Mouse (Mus musculus) kidney, embryonic 15.5 days (tissue): ENCODE measurements around the gene Eif2b5. TPM values are rescaled to one million over a fixed set of nuclear protein-coding genes. Genes with fewer than 3 reads are reported as not detected.
"Not testable (repeated sequence)": the region's sequence is repeated elsewhere in the genome, so short reads cannot be mapped to it uniquely, and the experiment has no call there.

Experiments
- ATAC-seq: fragments of 200-750 bp; cut with Nextera tagmentation; replicated peaks from 2 replicates; pipeline ENCODE4 v1.8.0; 2017; ENCODE audit warnings: moderate TSS enrichment; ENCODE audit not compliant: low FRiP score
- H3K27ac ChIP-seq: fragments of 300-500 bp; sonication (generic); 2 replicates; pipeline ENCODE4 v1.5.1; 2015; ENCODE audit warnings: mild to moderate bottlenecking, inconsistent platforms
- H3K27me3 ChIP-seq: fragments of 300-500 bp; sonication (generic); 2 replicates; pipeline ENCODE4 v1.6.1; 2015; ENCODE audit warnings: inconsistent platforms
- H3K36me3 ChIP-seq: fragments of 300-500 bp; sonication (generic); 2 replicates; pipeline ENCODE4 v1.6.1; 2015; ENCODE audit warnings: inconsistent platforms
- H3K4me1 ChIP-seq: fragments of 300-500 bp; sonication (generic); 2 replicates; pipeline ENCODE4 v1.6.1; 2015; ENCODE audit warnings: inconsistent platforms
- H3K4me2 ChIP-seq: fragments of 300-500 bp; sonication (generic); 2 replicates; pipeline ENCODE4 v1.6.1; 2015; ENCODE audit warnings: moderate library complexity, mild to moderate bottlenecking, inconsistent platforms
- H3K4me3 ChIP-seq: fragments of 300-500 bp; sonication (generic); replicated peaks from 2 replicates; pipeline ENCODE4 v1.5.1; 2015; ENCODE audit warnings: mild to moderate bottlenecking, inconsistent platforms
- H3K9ac ChIP-seq: fragments of 300-500 bp; sonication (generic); 2 replicates; pipeline ENCODE4 v1.6.1; 2015; ENCODE audit warnings: mild to moderate bottlenecking, inconsistent platforms
- H3K9me3 ChIP-seq: fragments of 300-500 bp; sonication (generic); replicated peaks from 2 replicates; pipeline ENCODE4 v1.6.1; 2016; ENCODE audit warnings: inconsistent platforms
- WGBS: fragments of 180-500 bp; shearing (Covaris S2); methylation state at CpG from one replicate; pipeline ENCODE4 v1.1.7; 2015; ENCODE audit warnings: mixed read lengths; 5-methylcytosine and 5-hydroxymethylcytosine counted together
- polyA plus RNA-seq: library from polyadenylated mRNA; unstranded; fragments of >200 nt; fragmentation: Nextera tagmentation; extraction: Ambion mirVana; gene quantifications from 2 replicates; pipeline ENCODE4 v1.2.1, GENCODE M21; 2015

Gene Eif2b5
- polyA plus RNA-seq, 1 experiment from 2014 or later: 121 TPM

GRCm38 (mm10) chr16:20477270-20477669 lies 21.3 kb upstream of the Eif2b5 start:
- WGBS: 51% methylated on average over 3 of the region's 3 CpGs
- Histone ChIP-seq H3K27me3 (no peaks in the 10 kb centered on the region), H3K36me3 (no peaks in the 10 kb centered on the region), H3K4me1 (peaks cover 10% of the 10 kb centered on the region; the same call in 1 of the 2 replicates), H3K9ac (no peak overlapping the region), H3K9me3 (no peaks in the 10 kb centered on the region), H3K27ac (no peak overlapping the region), H3K4me3 (no peak overlapping the region), H3K4me2 (no peak overlapping the region)
- ATAC-seq: no peak

- Histone ChIP-seq H3K36me3 (no peaks in the 10 kb centered on the region), H3K4me3 (no peak overlapping the region), H3K27ac (no peak overlapping the region), H3K4me1 (peaks cover 10% of the 10 kb centered on the region; the same call in 1 of the 2 replicates), H3K4me2 (no peak overlapping the region), H3K9ac (no peak overlapping the region), H3K27me3 (no peaks in the 10 kb centered on the region), H3K9me3 (no peaks in the 10 kb centered on the region)
- WGBS: 43% methylated on average over 2 of the region's 2 CpGs
- peak; percentile 46 for ATAC-seq
Observed at GRCm38 (mm10) chr16:20478504-20478903, 20.1 kb upstream of the Eif2b5 start.

- not testable (repeated sequence) for H3K4me1 ChIP-seq, H3K27ac ChIP-seq, H3K4me3 ChIP-seq, H3K27me3 ChIP-seq, H3K9ac ChIP-seq, H3K9me3 ChIP-seq, H3K4me2 ChIP-seq, H3K36me3 ChIP-seq, ATAC-seq
- 89% methylated on average over 12 of the region's 12 CpGs for WGBS
Observed at GRCm38 (mm10) chr16:20479026-20479760, 19.4 kb upstream of the Eif2b5 start.

- Histone ChIP-seq H3K27me3 (no peaks in the 10 kb centered on the region), H3K27ac (no peak overlapping the region), H3K9ac (no peak overlapping the region), H3K36me3 (no peaks in the 10 kb centered on the region), H3K4me3 (no peak overlapping the region), H3K4me2 (no peak overlapping the region), H3K4me1 (peaks cover 10% of the 10 kb centered on the region; the same call in 1 of the 2 replicates), H3K9me3 (no peaks in the 10 kb centered on the region)
- 0 out of 2 replicates have a peak, but pooled peaks have one; percentile 46 for ATAC-seq
- WGBS: 37% methylated on average over 3 of the region's 3 CpGs
Observed at GRCm38 (mm10) chr16:20480115-20480514, 18.5 kb upstream of the Eif2b5 start.

- H3K4me1 ChIP-seq: peaks cover 10% of the 10 kb centered on the region; the same call in 1 of the 2 replicates
- no peak overlapping the region for H3K4me2 ChIP-seq
- no peak for ATAC-seq
- H3K27ac ChIP-seq: no peak overlapping the region
- H3K9me3 ChIP-seq: no peaks in the 10 kb centered on the region
- H3K36me3 ChIP-seq: no peaks in the 10 kb centered on the region
- WGBS: 76% methylated on average over 2 of the region's 2 CpGs
- no peak overlapping the region for H3K4me3 ChIP-seq
- H3K9ac ChIP-seq: no peak overlapping the region
- H3K27me3 ChIP-seq: no peaks in the 10 kb centered on the region
Observed at GRCm38 (mm10) chr16:20481746-20482145, 16.9 kb upstream of the Eif2b5 start.

GRCm38 (mm10) chr16:20483716-20484115 lies 14.9 kb upstream of the Eif2b5 start:
- not testable (repeated sequence) for H3K9me3 ChIP-seq, H3K27me3 ChIP-seq, H3K27ac ChIP-seq, H3K9ac ChIP-seq, H3K36me3 ChIP-seq, H3K4me2 ChIP-seq, H3K4me1 ChIP-seq, ATAC-seq, H3K4me3 ChIP-seq
- WGBS: 94% methylated on average over 7 of the region's 7 CpGs

GRCm38 (mm10) chr16:20485061-20485460 lies 13.6 kb upstream of the Eif2b5 start:
- no peak overlapping the region for H3K4me2 ChIP-seq
- no peaks in the 10 kb centered on the region for H3K9me3 ChIP-seq
- no peaks in the 10 kb centered on the region for H3K27me3 ChIP-seq
- 42% methylated on average over 4 of the region's 4 CpGs for WGBS
- no peaks in the 10 kb centered on the region for H3K4me1 ChIP-seq
- ATAC-seq: no peak
- no peak overlapping the region for H3K27ac ChIP-seq
- H3K9ac ChIP-seq: no peak overlapping the region
- H3K36me3 ChIP-seq: no peaks in the 10 kb centered on the region
- no peak overlapping the region for H3K4me3 ChIP-seq

GRCm38 (mm10) chr16:20486048-20486447 lies 12.6 kb upstream of the Eif2b5 start:
- Histone ChIP-seq H3K4me1 (no peaks in the 10 kb centered on the region), H3K27ac (no peak overlapping the region), H3K9ac (no peak overlapping the region), H3K4me2 (no peak overlapping the region), H3K4me3 (no peak overlapping the region), H3K36me3 (no peaks in the 10 kb centered on the region), H3K27me3 (no peaks in the 10 kb centered on the region), H3K9me3 (no peaks in the 10 kb centered on the region)
- ATAC-seq: peak; percentile 70
- WGBS: 52% methylated on average over 3 of the region's 3 CpGs

GRCm38 (mm10) chr16:20488151-20488550 lies 10.5 kb upstream of the Eif2b5 start:
- Histone ChIP-seq H3K9me3 (no peaks in the 10 kb centered on the region), H3K4me2 (no peak overlapping the region), H3K27me3 (no peaks in the 10 kb centered on the region), H3K27ac (no peak overlapping the region), H3K4me3 (no peak overlapping the region), H3K4me1 (no peaks in the 10 kb centered on the region), H3K36me3 (no peaks in the 10 kb centered on the region), H3K9ac (no peak overlapping the region)
- ATAC-seq: no peak
- 90% methylated on average over 1 of the region's 1 CpGs for WGBS

GRCm38 (mm10) chr16:20488751-20489150 lies 9.9 kb upstream of the Eif2b5 start:
- not testable (repeated sequence) for H3K4me1 ChIP-seq, H3K27ac ChIP-seq, H3K36me3 ChIP-seq, H3K27me3 ChIP-seq, ATAC-seq, H3K4me3 ChIP-seq, H3K4me2 ChIP-seq, H3K9me3 ChIP-seq, H3K9ac ChIP-seq
- 82% methylated on average over 9 of the region's 9 CpGs for WGBS

GRCm38 (mm10) chr16:20489233-20489632 lies 9.4 kb upstream of the Eif2b5 start:
- no peak for ATAC-seq
- Histone ChIP-seq H3K27ac (no peak overlapping the region), H3K4me1 (no peaks in the 10 kb centered on the region), H3K27me3 (no peaks in the 10 kb centered on the region), H3K9me3 (no peaks in the 10 kb centered on the region), H3K4me3 (no peak overlapping the region), H3K9ac (no peak overlapping the region), H3K36me3 (no peaks in the 10 kb centered on the region), H3K4me2 (no peak overlapping the region)
- 87% methylated on average over 2 of the region's 2 CpGs for WGBS

- Histone ChIP-seq H3K4me1 (no peaks in the 10 kb centered on the region), H3K36me3 (no peaks in the 10 kb centered on the region), H3K27ac (no peak overlapping the region), H3K4me3 (no peak overlapping the region), H3K9me3 (no peaks in the 10 kb centered on the region), H3K4me2 (no peak overlapping the region), H3K9ac (no peak overlapping the region), H3K27me3 (no peaks in the 10 kb centered on the region)
- 54% methylated on average over 2 of the region's 2 CpGs for WGBS
- ATAC-seq: 0 out of 2 replicates have a peak, but pooled peaks have one; percentile 44
Observed at GRCm38 (mm10) chr16:20490581-20490980, 8.0 kb upstream of the Eif2b5 start.

GRCm38 (mm10) chr16:20491301-20491700 lies 7.3 kb upstream of the Eif2b5 start:
- Histone ChIP-seq H3K27ac (no peak overlapping the region), H3K4me2 (no peak overlapping the region), H3K4me1 (no peaks in the 10 kb centered on the region), H3K4me3 (no peak overlapping the region), H3K9ac (no peak overlapping the region), H3K36me3 (no peaks in the 10 kb centered on the region), H3K9me3 (no peaks in the 10 kb centered on the region), H3K27me3 (no peaks in the 10 kb centered on the region)
- ATAC-seq: no peak
- WGBS: 69% methylated on average over 2 of the region's 2 CpGs
